Mouse (Mus musculus) neural tube, embryonic 14.5 days (tissue): ENCODE measurements around the gene Pnldc1. TPM values are rescaled to one million over a fixed set of nuclear protein-coding genes. Genes with fewer than 3 reads are reported as not detected.
A peak's percentile ranks its signal among the peaks of the same experiment; 100 is the strongest.

ENCODE experiments used
- ATAC-seq: fragments of 200-750 bp; cut with Nextera tagmentation; 2 replicates; pipeline ENCODE4 v1.8.0; 2017; ENCODE audit warnings: low read depth, mild to moderate bottlenecking, moderate TSS enrichment, moderate library complexity
- H3K27ac ChIP-seq: fragments of 300-500 bp; sonication (generic); 2 replicates; pipeline ENCODE4 v1.5.1; 2014; ENCODE audit warnings: low read depth, mild to moderate bottlenecking, control low read depth, low read length, moderate library complexity, mixed read lengths
- H3K27me3 ChIP-seq: fragments of 300-500 bp; sonication (generic); 2 replicates; pipeline ENCODE4 v1.6.1; 2014; ENCODE audit warnings: low read length; ENCODE audit not compliant: control insufficient read depth, insufficient read depth
- H3K36me3 ChIP-seq: fragments of 300-500 bp; sonication (generic); 2 replicates; pipeline ENCODE4 v1.6.1; 2014; ENCODE audit warnings: low read length, mixed read lengths; ENCODE audit not compliant: control insufficient read depth, insufficient read depth
- H3K4me1 ChIP-seq: fragments of 300-500 bp; sonication (generic); 2 replicates; pipeline ENCODE4 v1.6.1; 2014; ENCODE audit warnings: low read length; ENCODE audit not compliant: control insufficient read depth, insufficient read depth
- H3K4me2 ChIP-seq: fragments of 300-500 bp; sonication (generic); 2 replicates; pipeline ENCODE4 v1.6.1; 2014; ENCODE audit warnings: mild to moderate bottlenecking, low read depth, low read length, control low read depth
- H3K4me3 ChIP-seq: fragments of 300-500 bp; sonication (generic); 2 replicates; pipeline ENCODE4 v1.5.1; 2014; ENCODE audit warnings: low read depth, low read length, control low read depth, mixed read lengths
- H3K9ac ChIP-seq: fragments of 300-500 bp; sonication (generic); replicated peaks from 2 replicates; pipeline ENCODE4 v1.6.1; 2014; ENCODE audit warnings: low read depth, mild to moderate bottlenecking, control low read depth, low read length, mixed read lengths
- H3K9me3 ChIP-seq: fragments of 300-500 bp; sonication (generic); 2 replicates; pipeline ENCODE4 v1.6.1; 2016; ENCODE audit warnings: low read length; ENCODE audit not compliant: control insufficient read depth
- WGBS: fragments of 180-500 bp; shearing (Covaris S2); extraction: QIAGEN DNeasy Blood & Tissue Kit; methylation state at CpG from one replicate; pipeline ENCODE4 v1.1.7; 2014; 5-methylcytosine and 5-hydroxymethylcytosine counted together
- polyA plus RNA-seq: library from polyadenylated mRNA; unstranded; fragments of >200 nt; fragmentation: Nextera tagmentation; extraction: Ambion mirVana; gene quantifications from 2 replicates; pipeline ENCODE4 v1.2.1, GENCODE M21; 2014

Pnldc1 gene
- polyA plus RNA-seq, 1 experiment from 2014 or later = 2.0 TPM

- 1% methylated on average over 40 of the region's 40 CpGs for WGBS
- no peaks in the 10 kb centered on the region for H3K27me3 ChIP-seq
- H3K9ac ChIP-seq = peak overlapping the region; percentile 96
- H3K4me3 ChIP-seq = peak overlapping the region; percentile 95
- ATAC-seq = peak; percentile 42
- H3K36me3 ChIP-seq = peaks cover 42% of the 10 kb centered on the region
- peak overlapping the region; percentile 64 for H3K4me2 ChIP-seq
- H3K27ac ChIP-seq = peak overlapping the region; percentile 88
- no peaks in the 10 kb centered on the region for H3K9me3 ChIP-seq
- H3K4me1 ChIP-seq = peaks cover 12% of the 10 kb centered on the region; the same call in 1 of the 2 replicates
Measured at GRCm38 (mm10) chr17:12916588-12917380, 6.8 kb upstream of the Pnldc1 start.

- ATAC-seq = peak; percentile 99
- peaks cover 40% of the 10 kb centered on the region for H3K36me3 ChIP-seq
- H3K4me2 ChIP-seq = peak within 1 kb of the TSS; percentile 85
- no peaks in the 10 kb centered on the region for H3K9me3 ChIP-seq
- peak within 1 kb of the TSS; percentile 96 for H3K9ac ChIP-seq
- peaks cover 12% of the 10 kb centered on the region; the same call in 1 of the 2 replicates for H3K4me1 ChIP-seq
- no peaks in the 10 kb centered on the region for H3K27me3 ChIP-seq
- WGBS = under 1% methylated on average over 56 of the region's 56 CpGs
- peak within 1 kb of the TSS; percentile 88 for H3K27ac ChIP-seq
- H3K4me3 ChIP-seq = peak within 1 kb of the TSS; percentile 95
Measured at GRCm38 (mm10) chr17:12915881-12916583, 6.0 kb upstream of the Pnldc1 start, which contains the start of gene Mrpl18. Mrpl18 (minus strand) TSS chr17:12916345.

- peak; percentile 12; the same call in 1 of the 2 replicates for ATAC-seq
- Histone ChIP-seq H3K27ac (peak within 1 kb of the TSS; percentile 88), H3K27me3 (no peaks in the 10 kb centered on the region), H3K9me3 (no peaks in the 10 kb centered on the region), H3K4me1 (peaks cover 12% of the 10 kb centered on the region; the same call in 1 of the 2 replicates), H3K9ac (peak within 1 kb of the TSS; percentile 96), H3K4me2 (peak within 1 kb of the TSS; percentile 85), H3K36me3 (peaks cover 41% of the 10 kb centered on the region), H3K4me3 (peak within 1 kb of the TSS; percentile 95)
- WGBS = 3% methylated on average over 18 of the region's 18 CpGs
Measured at GRCm38 (mm10) chr17:12915488-12915880, 5.5 kb upstream of the Pnldc1 start, which contains the start of gene Tcp1. Tcp1 (plus strand) TSS chr17:12915701.

- H3K27me3 ChIP-seq = no peaks in the 10 kb centered on the region
- no peaks in the 10 kb centered on the region for H3K9me3 ChIP-seq
- 90% methylated on average over 8 of the region's 8 CpGs for WGBS
- peaks cover 24% of the 10 kb centered on the region; the same call in 1 of the 2 replicates for H3K36me3 ChIP-seq
- no peak for ATAC-seq
- no peak overlapping the region for H3K4me2 ChIP-seq
- no peak overlapping the region for H3K27ac ChIP-seq
- H3K4me1 ChIP-seq = peaks cover 7% of the 10 kb centered on the region; the same call in 1 of the 2 replicates
- no peak overlapping the region for H3K4me3 ChIP-seq
- no peak overlapping the region for H3K9ac ChIP-seq
Measured at GRCm38 (mm10) chr17:12910391-12910790, 361 bp upstream of the Pnldc1 start.

- Histone ChIP-seq H3K4me1 (no peaks in the 10 kb centered on the region), H3K4me3 (no peak overlapping the region), H3K9ac (no peak overlapping the region), H3K27me3 (no peaks in the 10 kb centered on the region), H3K27ac (no peak overlapping the region), H3K4me2 (no peak overlapping the region), H3K9me3 (no peaks in the 10 kb centered on the region), H3K36me3 (peaks cover 16% of the 10 kb centered on the region; the same call in 1 of the 2 replicates)
- WGBS = 93% methylated on average over 9 of the region's 9 CpGs
- no peak for ATAC-seq
Measured at GRCm38 (mm10) chr17:12906436-12906835, 3.6 kb downstream of the Pnldc1 start.

- 86% methylated on average over 4 of the region's 4 CpGs for WGBS
- no peak for ATAC-seq
- Histone ChIP-seq H3K4me3 (no peak overlapping the region), H3K27me3 (no peaks in the 10 kb centered on the region), H3K4me1 (no peaks in the 10 kb centered on the region), H3K27ac (no peak overlapping the region), H3K36me3 (peaks cover 10% of the 10 kb centered on the region; the same call in 1 of the 2 replicates), H3K4me2 (no peak overlapping the region), H3K9me3 (no peaks in the 10 kb centered on the region), H3K9ac (no peak overlapping the region)
Measured at GRCm38 (mm10) chr17:12905810-12906209, 4.2 kb downstream of the Pnldc1 start.

GRCm38 (mm10) chr17:12904349-12904748 lies 5.7 kb downstream of the Pnldc1 start:
- no peak overlapping the region for H3K4me2 ChIP-seq
- no peak overlapping the region for H3K27ac ChIP-seq
- 77% methylated on average over 1 of the region's 1 CpGs for WGBS
- H3K9ac ChIP-seq = no peak overlapping the region
- H3K4me3 ChIP-seq = no peak overlapping the region
- H3K27me3 ChIP-seq = no peaks in the 10 kb centered on the region
- no peaks in the 10 kb centered on the region for H3K4me1 ChIP-seq
- ATAC-seq = no peak
- H3K9me3 ChIP-seq = no peaks in the 10 kb centered on the region
- H3K36me3 ChIP-seq = 0 out of 2 replicates have a peak, but pooled peaks cover 6% of the 10 kb centered on the region

GRCm38 (mm10) chr17:12903372-12904333 lies 6.4 kb downstream of the Pnldc1 start:
- Histone ChIP-seq H3K27me3 (no peaks in the 10 kb centered on the region), H3K4me3 (no peak overlapping the region), H3K9ac (no peak overlapping the region), H3K9me3 (no peaks in the 10 kb centered on the region), H3K36me3 (0 out of 2 replicates have a peak, but pooled peaks cover 6% of the 10 kb centered on the region), H3K4me1 (no peaks in the 10 kb centered on the region), H3K27ac (no peak overlapping the region), H3K4me2 (no peak overlapping the region)
- 40% methylated on average over 11 of the region's 12 CpGs for WGBS
- no peak for ATAC-seq
